Mouse (Mus musculus) layer of hippocampus, adult 2 months (tissue): ENCODE results near the gene Frs3. TPM values are rescaled to one million over a fixed set of nuclear protein-coding genes. Genes with fewer than 3 reads are reported as not detected.

Experiments used
- DNase-seq, 2 experiments: peaks; one replicate each; pipeline ENCODE4 v3.0.0; 2022; ENCODE audit warnings: low spot score in 2 of 2
- H3K27ac ChIP-seq: fragments of 200-600 bp; 2 replicates; pipeline ENCODE4 v1.8.1; 2022
- H3K4me3 ChIP-seq: fragments of 200-600 bp; 2 replicates; pipeline ENCODE4 v1.8.1; 2022; ENCODE audit warnings: mild to moderate bottlenecking
- CTCF ChIP-seq: fragments of 200-600 bp; conservative IDR thresholded peaks from 2 replicates; pipeline ENCODE4 v1.8.1; 2022; ENCODE audit warnings: antibody characterized with exemption, mild to moderate bottlenecking, moderate library complexity
- total RNA-seq, 2 experiments: library from RNA; stranded (reverse); gene quantifications; 2 replicates each; pipeline ENCODE4 v1.2.3; 2021

Gene Frs3
- total RNA-seq, 2 experiments from 2014 or later: 23.8 to 29.0 TPM

DNA sequence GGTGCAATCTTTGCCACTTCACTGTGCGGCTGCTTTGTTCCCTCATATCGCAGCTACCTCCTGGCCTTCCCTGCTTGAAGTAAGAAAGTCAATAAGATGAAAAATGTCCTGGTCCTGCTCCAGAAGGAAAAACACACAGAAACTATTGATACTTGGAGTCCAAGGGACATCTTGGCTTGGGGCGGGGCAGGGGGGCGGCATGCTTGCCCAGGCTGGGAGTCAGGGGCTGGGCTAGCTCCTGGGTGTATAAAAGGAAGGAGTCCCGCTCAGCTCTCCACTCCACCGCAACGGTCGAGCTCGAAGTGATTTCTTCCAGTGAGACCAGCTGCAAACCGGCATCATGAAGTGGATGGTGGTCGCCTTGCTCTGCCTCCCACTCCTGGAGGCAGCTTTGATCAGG lies 37.7 kb downstream of the Frs3 start, which contains the start of gene Pgc:
Pgc (plus strand) TSS at position 277 of the 400 bp plus-strand sequence.
- no peak within 1 kb of the TSS for H3K27ac ChIP-seq
- DNase-seq: no peak
- no peak for TF ChIP-seq CTCF
- H3K4me3 ChIP-seq: no peak within 1 kb of the TSS

DNA sequence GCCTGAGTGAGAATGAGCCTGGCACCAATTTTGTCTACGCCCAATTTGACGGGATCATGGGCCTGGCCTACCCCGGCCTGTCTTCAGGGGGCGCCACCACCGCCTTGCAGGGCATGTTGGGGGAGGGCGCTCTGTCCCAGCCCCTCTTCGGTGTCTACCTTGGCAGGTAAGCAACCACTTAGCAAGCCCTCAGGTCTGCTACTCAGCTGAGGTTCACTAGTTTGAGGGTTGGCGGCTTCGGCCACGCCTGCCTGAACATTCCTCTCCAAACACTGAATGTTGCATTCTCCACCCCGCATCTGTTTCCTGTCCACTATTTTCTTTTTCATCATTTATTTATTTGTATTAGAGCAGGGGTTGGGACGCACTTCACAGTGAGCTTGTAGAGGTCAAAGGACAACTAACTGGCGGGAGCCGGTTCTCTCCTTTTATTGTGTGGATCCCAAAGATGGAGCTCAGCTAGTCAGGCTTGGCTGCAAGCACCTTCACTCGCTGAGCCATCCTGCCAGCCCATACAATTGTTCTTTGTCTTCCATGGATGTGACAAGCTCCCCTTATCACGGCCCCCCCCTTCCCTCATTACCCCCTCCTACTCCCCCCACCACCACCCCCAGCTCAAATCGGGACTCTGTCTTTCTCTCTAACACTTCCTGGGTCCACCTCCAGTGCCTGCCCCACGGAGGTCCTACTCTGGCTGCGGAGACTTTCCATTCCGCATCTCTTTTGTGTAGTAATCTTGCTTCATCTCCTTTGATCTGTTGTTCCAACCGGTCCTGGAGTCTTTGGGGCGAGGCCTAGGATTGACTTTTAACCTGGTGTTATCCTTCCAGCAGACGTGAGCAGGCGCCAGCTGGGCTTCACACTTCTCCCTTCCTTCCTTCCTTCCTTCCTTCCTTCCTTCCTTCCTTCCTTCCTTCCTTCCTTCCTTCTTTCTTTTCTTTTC lies 42.1 kb downstream of the Frs3 start:
- TF ChIP-seq CTCF: peak; percentile 38
- DNase-seq: no peak
- Histone ChIP-seq H3K4me3 (no peak overlapping the region), H3K27ac (no peak overlapping the region)

DNA sequence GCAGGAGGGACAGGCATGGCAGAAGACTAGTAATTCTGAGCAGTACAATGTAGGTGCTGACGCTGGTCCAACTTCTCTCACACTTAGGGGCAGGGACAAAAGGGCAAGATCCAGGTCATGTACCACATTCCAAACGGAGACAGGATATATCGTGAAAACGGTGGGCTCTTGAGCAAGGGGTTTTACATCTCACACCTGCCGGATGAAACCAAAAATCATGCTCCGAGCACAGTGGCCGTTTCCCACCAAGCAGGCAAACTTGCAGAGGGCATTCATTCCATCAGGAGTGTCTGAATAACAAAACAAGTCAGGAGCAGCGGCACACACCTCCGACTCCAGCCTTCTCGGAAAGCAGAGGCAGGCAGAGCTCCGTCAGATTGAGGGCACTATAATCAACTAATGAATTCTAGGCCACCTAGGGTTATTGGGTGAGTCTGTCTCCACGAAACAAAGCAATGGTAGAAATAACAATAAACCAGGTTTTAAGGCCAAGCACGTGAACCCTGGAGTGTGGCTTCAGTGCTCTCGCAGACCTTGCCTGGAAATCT lies 46.8 kb downstream of the Frs3 start:
- DNase-seq: no peak
- no peak overlapping the region for H3K4me3 ChIP-seq
- no peak overlapping the region for H3K27ac ChIP-seq
- no peak for TF ChIP-seq CTCF

DNA sequence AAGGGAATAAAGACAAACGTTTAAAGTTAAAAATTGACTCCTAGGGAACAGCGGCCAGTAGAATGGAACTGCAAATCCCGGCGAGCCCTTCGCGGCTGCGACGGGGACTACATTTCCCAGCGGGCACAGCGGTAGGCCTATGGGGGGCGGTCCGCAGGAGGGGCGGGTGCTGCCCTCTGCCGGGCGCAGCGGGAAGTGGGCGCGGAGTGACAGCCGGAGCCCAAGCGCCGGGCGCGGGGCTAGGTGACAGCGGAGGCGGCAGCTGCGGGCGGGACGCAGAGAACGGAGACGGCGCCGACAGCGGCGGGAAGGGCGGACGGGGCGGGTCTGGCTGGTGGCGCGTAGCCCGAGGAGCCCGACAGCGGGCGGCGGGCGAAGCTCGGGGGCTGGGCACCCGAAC lies 48.0 kb downstream of the Frs3 start, which contains the start of gene Tfeb:
Tfeb (plus strand) TSS at position 175 of the 400 bp plus-strand sequence.
- DNase-seq: peak; percentile 96 to 99
- Histone ChIP-seq H3K4me3 (peak within 1 kb of the TSS; percentile 66), H3K27ac (peak within 1 kb of the TSS; percentile 95)
- TF ChIP-seq CTCF: peak; percentile 97

DNA sequence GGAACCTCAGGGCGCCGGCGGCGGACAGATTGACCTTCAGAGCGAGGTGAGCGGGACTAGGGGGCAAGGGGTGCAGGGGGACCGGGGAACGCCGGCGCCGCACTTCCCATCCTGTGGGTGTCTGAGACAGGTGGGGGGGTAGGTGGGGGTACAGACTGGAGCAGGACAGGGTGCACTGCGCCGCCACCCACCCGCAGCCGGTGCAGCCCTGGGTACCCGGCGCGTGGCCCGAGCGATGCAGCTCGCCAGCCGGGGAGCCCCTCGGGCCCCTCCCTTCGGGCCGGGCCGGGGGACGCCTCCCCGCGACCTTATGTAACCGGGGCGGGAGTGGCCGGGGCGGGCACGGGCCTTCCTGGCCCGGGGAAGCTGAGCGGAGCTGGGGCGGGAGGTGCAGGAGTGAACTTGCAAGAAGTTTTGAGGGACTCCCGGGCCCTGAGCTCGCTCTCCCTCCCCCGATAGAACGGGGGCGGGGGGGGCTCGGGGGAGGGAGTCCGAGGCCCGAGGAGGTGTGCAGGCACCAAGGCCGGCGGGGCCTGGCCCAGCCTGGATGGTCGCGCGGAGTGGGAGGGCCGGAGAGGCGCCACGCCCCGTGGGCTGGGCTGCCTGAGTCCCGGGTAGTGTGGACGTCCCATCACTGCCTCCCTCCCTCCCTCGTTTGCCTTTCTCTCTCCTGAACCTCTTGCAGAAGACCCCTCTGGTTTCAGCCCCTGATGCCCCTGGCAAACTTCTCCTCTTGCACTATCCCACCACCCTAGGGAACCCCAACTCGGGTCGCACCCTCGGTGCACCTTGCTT lies 48.6 kb downstream of the Frs3 start:
- TF ChIP-seq CTCF: no peak
- peak overlapping the region; percentile 95 for H3K27ac ChIP-seq
- H3K4me3 ChIP-seq: peak overlapping the region; percentile 66
- peak; percentile 72 for DNase-seq

DNA sequence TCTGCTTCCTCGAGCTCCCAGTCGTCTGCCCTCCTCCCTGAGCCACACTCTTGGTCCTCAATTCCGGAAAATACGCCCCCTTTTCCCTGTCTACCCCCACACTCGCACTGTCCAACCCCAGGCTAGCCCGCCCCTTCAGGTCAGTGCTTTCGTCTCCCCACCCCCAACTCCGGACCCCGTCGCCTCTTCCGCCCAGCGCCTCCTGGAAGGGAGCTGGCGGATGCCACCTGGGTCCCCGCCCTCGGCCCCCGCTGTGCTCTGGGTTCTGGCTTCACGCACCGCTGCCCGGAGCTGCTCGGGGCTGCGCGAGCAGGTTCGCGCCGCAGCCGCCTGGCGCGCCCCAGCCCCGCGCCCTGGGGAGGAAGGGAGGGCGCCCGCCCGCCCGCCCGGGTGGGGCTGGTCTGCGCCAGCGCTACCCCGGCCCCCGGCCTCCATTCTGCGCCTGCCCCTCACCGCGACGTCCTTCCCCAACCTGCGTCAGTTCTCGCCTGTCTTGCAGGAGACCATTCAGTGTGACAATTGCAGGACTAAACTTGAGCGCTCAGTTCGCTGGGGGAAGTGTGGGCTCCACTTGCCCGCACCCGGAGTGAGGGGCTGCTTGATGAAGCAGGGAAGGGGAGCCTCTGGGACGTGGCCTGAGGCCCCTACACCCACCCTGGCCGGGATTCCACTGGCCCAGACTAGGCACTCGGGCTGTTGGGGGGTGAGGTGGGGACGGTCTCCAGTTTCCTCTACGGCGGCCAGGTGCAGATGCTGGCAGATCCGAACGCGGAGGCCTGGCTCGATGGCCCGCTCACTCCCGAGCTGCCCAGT lies 49.4 kb downstream of the Frs3 start:
- peak overlapping the region; percentile 66 for H3K4me3 ChIP-seq
- DNase-seq: no peak
- H3K27ac ChIP-seq: peak overlapping the region; percentile 95
- TF ChIP-seq CTCF: no peak

DNA sequence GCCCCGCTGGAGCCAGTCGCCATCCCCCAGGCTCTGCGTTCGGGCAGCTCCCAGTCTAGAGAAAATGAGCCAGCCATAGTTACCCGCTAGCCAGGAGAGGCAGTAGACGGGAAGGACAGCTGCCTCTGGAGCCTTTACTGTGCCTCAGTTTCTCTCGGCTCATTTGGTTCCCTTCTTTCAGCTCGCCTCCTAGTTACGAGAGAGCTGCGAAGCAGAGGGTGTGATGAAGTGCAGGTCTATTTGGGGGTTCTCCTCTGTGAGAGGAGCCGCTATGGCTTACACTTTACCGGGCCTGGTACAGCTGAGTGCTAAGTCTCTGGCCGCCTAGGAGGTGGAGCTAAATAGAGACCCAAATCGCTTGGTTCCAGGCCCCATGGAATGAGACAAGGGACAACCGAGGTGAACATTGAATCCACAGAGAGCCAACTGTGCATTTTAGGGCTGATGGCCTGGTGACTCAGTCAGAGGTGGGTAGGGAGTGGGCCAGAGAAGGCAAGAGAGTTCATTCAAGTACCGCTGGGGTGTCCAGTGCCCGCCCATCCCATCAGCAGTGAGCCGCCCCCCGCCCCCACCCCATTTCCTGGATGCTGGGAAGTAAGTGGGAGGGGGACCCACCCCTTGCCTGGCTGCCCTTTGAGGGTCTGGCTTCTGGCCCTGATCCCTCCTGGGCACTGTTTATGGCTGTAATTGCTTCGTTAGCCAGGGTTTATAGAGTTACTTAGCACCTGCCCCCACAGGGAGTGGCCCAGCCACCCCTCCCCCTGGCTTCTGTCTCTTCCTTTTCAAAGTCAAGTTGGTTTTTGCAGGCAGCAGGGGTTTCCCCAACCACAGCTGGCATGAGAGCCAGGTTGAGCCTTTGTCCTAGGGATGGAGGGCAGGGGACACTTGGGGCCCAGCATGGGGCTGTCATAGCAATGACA lies 50.3 kb downstream of the Frs3 start:
- peak overlapping the region; percentile 66 for H3K4me3 ChIP-seq
- no peak for TF ChIP-seq CTCF
- DNase-seq: no peak
- H3K27ac ChIP-seq: peak overlapping the region; percentile 95

DNA sequence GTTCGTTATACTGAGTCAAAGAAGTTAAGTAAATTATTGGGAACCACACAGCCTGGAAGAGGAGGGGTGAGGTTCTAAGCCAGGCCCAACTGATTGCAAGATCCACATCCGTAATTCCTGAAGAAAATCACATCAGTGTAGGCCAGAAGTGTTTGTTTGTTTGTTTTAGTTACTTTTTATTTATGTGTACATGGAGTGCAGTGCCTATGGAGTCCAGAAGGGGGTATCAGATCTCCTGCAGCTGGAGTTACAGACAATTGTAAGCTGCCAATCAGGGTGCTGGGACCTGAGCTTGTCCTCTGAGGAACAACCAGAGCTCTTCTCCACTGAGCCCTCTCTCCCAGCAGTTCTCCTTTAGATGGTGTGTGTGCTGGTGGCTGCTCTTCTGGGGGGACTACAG lies 51.4 kb downstream of the Frs3 start:
- DNase-seq: no peak
- H3K4me3 ChIP-seq: no peak overlapping the region
- peak overlapping the region; percentile 95 for H3K27ac ChIP-seq
- peak; percentile 57 for TF ChIP-seq CTCF

DNA sequence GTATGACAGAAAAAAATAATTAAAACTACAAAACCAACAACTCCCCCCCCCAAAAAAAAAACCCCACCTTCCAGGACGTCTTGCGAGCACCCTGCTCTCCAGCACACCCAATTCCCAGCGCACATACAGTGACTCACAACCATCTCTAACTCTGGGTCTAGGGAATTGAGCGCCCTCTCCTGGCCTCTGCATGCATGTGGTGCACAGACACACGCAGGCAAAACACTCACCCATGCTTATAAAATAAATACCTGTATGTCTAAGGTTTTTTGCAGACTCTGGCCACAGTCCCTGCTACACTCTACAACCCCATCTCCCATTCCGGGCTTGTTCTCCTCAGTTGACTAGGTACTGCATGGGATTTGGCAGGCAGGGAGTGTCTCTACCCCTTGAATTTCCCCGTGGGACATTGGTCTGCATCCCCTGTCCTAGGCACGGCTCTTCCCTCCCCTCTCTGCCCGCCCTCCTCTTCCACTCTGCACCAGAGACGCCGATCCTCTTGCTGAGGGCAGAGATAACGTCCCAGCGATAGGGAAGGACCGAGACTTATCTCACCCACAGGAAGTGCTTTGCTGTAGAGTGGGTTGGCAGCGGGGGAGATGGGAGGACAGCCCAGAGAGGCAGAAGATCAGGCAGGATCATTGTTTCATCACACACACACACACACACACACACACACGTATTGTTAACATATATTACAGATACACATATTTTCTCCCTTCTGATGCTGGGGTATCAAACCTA lies 54.3 kb downstream of the Frs3 start:
- TF ChIP-seq CTCF: peak; percentile 61
- no peak overlapping the region for H3K4me3 ChIP-seq

DNA sequence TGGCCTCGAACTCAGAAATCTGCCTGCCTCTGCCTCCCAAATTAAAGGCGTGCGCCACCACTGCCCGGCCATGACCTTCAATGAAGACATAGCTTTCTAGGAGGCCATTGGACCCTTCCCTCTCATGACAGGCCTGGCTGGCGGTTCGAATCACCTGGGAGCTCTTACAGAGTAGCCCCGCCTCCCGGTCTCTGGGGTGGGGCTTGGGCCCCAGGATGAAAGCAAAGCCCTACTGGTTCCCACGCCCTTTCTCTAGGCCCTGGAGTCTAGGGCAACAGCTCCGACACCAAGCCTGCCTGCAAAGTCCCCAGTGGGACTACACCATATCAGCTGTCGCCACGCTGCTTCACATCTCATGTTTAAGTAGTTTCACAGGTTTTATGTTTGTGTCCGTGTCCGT lies 55.3 kb downstream of the Frs3 start:
- Histone ChIP-seq H3K27ac (no peak overlapping the region), H3K4me3 (no peak overlapping the region)
- TF ChIP-seq CTCF: no peak
- DNase-seq: no peak

More for the DNA sequence above, 54.3 kb downstream of the Frs3 start:
- no peak overlapping the region for H3K27ac ChIP-seq
- DNase-seq: no peak

DNA sequence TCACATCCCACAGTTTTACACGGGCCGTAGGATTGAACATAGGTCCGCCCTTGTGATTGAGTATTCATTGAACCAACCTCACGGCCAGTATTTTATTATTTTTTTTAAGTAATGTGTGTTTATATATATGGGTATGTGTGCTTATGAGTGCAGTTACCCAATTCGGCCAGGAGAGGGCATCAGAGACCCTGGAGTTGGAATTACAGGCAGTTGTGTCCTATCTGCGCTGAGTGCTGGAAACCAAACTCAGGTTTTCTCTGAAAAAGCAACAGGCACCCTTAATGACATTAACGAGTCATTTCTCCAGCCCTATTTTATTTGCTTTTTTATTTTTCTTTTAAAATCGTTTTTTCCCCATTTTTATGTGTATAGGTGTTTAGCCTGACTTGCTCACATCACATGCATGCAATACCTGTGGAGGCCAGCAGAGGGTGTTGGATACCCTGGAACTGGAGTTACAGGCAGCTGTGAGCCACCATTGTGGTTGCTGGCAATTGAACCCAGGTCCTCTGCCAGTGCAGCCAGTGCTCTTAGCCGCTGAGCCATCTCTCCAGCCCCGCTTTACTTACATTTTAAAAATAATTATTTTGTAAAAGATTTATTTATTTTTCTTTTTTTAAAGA lies 56.0 kb downstream of the Frs3 start:
- Histone ChIP-seq H3K27ac (no peak overlapping the region), H3K4me3 (no peak overlapping the region)
- DNase-seq: no peak
- peak; percentile 69 for TF ChIP-seq CTCF
